Mouse (Mus musculus) cerebellum, adult 11 months (tissue): ENCODE measurements around the gene 1600014C23Rik.

Source experiments
- DNase-seq: peaks from one replicate; pipeline ENCODE4 v3.0.0; 2022

1600014C23Rik gene

DNA sequence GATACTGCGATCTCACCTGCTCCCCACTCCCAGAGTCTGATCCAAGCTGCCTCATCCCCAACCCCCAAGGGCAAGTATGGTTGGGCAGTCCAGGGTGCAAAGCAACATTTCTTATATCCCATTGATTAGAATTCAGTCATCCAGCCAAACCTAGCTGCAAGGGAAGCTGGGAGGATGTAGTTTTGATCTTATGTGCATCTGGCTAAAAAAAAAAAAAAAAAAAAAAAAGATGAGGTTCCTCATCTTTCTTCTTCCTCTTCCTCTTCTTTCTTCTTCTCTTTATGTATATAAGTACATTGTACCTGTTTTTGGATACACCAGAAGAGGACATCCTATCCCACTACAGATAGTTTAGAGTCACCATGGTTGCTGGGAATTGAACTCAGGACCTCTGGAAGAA, 17.7 kb upstream of the 1600014C23Rik start:
- DNase-seq: no peak

DNA sequence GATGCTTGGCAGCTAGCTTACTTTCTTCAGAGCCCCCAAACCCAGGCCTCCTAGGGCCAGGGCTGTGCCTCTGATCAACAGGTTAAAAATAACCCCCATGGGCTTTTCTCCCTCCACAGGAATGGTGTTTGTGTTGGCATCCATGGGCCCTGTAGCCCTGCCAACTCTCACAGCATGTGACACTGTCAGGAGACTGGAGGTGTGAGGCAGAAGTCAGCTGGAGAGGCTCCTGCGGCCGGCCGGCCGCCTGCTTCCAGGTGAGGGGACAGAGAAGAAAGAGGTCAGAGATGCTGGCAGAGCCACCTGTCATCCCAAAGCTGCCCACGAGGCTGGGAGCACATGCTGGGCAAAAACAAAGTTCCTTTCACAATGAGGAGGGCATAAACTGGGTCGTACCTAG, 15.5 kb upstream of the 1600014C23Rik start:
- peak; percentile 52 for DNase-seq

DNA sequence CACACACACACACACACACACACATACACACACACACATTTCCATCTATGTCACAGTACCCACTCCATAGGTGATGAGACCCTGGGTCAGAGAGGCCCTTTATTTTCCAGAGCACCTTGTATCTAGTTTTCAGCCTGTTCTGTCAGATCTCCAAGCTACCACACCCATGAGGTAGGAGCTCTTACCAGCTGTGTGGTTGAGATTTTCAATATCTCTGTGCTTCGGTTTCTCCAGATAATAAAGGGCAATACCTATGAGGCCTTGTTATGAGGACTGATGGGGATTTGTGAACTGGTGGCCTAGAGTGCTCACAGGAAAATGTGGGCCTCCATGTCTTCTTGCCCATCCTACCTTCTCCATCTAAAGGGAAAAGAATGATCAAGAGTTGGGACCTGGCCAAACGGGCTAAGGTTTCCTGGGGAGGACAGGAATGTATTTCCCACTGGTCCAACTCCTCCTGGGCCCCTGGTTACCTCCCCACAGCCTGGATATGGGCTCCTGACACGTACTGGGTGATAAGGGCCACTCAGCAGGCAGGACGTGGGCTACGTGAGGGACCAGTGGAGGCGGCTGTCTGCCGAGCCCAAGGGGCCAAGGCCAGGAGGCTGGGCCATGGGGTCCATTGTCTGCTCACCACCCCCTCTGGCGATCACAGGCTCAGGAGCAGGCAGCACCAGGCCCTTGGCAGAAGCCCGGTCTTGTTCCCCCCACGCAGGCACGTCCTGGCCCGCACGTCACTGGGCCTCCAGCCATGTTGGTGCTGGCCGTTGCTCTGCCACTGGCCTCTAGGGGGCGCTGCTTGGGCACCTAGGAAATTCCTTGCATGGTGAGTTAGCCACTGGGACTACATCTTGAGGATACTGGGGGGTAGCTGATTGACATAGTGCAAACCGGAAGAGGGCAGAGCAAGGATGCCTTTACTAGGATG, 14.5 kb upstream of the 1600014C23Rik start:
- DNase-seq: peak; percentile 59

DNA sequence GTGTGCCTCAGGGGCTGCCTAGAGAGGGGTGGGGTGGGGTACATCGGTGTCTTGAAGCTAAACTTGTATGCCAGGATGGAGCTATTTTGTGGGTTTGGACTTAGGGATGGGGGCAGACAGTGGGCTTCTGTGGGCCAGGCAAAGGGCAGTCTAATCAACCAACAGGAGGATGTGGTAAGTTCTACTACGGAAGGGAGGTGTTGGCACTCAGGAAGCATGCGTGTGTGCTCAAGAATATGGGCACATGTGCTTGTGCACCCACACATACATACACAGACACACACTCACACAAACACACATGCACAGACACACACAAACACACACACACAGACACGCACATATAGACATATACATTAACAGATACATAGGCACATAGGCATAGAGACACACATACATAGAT, 13.6 kb upstream of the 1600014C23Rik start:
- DNase-seq: no peak

DNA sequence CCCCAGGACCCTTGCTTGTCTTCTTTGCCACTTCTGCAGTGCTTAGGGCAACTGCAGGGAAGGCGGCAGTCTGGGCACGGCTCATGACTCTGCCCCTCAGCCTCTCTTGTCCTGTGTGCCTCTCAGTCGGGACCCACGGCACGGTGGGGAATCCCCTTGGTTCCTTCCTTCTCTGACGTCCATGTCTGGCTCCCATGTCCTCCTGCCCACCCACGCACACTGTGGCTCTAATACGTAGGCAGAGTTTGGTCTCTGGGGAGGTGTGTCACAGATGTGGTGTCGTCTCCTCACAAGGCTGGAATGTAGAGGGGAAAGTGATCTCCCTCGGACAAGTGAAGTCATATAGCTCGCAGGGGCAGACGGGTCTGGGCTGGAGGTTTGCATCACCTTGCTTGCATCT, 13.1 kb upstream of the 1600014C23Rik start:
- DNase-seq: no peak

DNA sequence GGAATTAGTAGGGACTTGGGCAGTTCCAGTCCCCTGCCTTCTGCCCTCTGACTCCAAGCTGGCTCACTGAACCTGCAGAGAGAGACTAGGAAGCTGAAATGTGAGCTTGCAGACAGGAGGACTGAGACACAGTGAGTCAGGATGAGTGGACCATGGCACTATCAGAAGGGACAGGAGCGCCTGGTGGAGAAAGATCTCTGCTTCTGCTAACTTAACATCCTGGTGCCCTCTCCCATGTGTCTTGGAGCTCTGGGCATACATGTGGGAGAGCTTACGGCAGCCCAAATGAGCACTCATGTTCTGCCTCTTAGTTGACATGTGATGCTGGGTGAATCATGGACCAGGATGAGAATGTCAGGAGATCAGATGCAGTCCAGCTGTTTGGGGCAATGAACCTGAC, 12.0 kb upstream of the 1600014C23Rik start:
- no peak for DNase-seq

DNA sequence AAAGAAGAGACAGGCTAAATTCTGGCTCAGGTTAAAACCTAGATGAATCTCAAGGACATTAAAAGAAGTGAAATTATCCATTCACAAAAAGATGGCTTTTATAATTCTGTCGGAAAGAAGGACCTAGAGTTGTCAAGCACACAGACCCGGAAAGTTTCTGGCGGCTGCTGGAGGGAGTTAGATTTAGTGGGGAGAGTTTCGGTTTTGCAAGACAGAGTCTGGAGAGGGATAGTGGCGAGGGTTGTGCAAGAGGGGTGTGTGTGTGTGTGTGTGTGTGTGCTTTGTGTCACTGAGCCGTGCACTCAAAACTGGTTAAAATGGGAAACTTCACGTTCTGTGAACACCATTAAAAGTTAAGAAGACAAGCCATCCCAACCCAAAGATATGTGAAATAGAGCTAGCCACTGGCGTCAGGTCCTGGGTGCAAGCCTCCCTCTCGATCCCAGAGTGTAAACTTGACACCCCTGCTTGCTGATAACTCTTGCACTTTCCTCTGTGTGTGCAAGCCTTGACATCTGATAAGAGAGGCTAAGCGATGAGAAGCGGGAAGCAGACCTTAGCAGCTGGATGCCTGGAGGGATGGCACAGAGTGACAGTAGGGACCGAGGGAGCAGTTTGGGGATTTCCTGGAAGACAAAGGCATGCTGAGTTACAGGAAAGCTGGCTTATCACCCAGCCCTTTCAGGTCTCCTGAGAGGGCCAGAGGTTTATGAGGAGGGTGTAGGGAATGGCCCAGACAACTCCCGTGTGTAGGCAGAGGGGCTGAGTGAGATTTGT, 8.9 kb upstream of the 1600014C23Rik start:
- DNase-seq: no peak

DNA sequence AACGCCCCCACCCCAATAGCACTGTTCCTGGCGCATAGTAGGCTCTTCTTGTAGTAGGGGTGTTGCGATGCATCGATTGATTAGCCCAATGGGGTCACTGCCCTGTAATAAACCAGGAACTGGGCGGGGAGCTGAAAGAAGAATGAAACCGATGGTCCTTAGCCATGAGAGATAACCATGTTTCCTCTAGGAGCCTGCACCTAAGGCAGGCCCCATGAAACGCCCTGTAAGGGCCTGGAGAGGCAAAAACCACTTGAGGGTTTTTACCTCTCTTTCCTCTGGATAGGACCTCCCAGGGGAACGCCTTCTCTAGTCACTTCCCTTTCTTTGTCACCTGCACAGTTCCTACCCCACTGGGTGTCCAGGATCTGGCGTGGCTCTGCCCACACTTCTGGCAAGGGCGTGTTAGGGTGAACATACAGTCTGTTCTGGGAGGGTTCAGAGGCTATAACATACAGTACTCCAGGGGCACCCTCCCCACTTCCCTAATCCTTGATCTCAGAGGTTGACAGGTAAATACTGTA, 3.5 kb upstream of the 1600014C23Rik start:
- DNase-seq: peak; percentile 33

DNA sequence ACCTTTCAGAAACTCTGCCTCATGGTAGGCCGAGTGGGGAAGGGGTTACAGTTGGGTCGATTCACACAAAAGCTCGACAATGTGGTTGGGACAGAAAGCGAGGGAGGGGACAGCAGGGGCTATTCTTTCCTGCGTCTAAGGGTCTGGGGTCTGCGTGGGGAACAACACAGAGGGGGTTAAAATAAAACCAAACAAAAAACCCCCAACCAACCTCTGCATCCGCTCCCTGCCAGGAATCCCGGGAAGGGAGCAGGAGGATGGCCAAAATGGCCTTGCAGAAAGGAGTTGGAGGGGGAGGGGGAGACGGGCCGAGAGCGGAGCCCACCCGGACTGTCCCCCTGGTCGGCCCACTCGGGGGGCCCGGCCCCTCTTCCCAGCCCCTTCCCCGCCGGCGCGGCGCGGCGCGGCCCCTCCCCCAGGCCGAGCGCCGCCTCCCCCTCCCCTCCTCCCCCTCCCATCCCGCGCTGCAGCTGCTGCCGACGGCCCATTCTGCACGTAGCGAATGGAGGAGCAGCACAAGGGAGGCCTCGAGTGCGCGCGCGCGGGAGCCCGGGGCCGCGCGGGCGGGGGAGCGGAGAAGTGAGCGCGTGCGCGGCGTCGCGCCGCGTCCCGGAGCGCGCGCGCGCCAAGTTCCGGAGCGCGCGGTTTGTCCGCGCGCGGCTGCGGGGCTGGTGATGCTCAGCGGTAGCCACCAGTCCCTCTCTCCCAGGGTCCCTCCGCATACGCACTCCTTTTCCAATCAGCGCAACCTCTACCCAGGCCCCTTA, 2.9 kb upstream of the 1600014C23Rik start:
- DNase-seq: peak; percentile 91

DNA sequence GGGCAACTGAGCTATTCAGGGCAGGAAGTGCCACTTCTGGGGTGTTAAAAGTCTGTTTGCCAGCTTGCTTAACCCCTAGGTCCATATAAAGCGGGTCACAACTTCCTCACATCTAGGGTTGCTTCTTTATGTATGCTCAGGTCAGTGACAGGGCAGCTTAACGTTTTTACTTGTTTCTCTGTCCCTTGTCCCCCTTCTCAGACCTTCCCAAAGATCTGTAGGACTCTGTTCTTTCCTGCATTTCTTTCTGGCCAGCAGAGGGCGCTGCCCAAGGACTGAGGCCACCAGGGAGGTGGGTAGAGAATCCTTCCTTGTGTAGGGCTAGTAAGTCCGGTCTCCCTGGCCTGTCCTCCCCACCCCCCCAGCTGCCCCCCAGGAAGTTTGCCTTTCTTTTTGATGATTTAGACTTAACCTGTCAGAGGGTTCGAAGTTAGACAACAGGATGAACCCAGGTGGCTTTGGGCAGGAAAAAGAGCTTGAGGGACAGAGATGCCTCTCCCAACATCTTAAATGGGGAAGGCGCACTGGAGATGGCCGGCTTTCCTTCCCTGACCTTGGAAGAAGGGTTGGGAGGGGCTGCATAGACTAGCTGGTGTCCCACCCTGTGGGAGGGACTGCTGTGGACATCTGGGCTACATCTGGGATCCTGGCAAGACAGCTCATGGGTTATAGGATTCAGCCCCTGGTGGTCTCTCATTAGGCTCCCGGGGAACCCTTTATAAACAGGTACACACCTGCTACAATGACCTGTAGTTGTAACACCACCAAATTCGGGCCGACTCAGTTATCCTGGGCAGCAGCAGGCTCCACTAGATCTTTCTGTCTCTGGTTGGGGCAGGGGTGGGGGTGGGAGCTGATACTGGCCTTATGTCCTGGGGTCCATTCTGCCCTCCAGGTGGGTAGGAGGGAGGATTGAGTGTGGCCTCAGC, 2.0 kb upstream of the 1600014C23Rik start:
- DNase-seq: peak; percentile 82

DNA sequence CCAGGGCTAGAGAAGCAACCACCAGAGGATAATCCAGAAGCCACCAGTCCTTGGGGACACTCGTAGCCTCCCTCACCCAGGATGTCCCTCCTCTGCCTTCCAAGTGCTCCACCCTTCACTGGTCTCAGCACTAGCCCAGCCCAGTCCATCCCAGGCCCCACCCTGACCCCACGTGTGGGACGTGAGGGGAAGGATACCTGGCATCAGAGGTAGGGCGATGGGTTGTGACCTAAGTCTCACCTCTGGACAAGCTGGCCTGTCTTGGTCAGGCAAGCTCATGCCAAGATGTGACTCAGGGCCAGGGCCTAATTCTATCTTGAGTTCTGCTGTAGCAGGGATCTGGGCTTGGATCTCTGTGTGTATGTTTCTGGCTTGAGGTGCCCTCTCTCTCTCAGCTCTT, 1.2 kb upstream of the 1600014C23Rik start:
- DNase-seq: no peak

DNA sequence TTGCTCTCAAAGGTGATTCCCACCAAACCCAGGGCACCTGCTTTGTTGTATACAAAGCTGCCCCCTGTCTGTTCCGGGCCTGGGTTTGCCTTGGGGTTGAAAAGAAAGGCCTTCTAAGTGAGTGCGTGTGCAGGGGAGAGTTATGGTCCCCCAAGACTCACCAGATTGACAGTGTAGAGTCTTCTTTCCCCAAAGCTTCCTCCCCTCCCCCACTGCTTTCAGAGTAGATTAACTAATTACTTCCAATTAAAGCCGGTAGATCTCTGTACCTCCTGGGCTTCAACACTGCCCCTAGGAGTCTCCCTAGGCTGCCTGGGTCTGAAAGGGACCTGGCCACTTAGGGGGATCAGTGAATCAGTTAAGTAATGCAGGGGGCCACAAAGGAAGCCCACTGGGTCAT, 689 bp upstream of the 1600014C23Rik start:
- DNase-seq: no peak

DNA sequence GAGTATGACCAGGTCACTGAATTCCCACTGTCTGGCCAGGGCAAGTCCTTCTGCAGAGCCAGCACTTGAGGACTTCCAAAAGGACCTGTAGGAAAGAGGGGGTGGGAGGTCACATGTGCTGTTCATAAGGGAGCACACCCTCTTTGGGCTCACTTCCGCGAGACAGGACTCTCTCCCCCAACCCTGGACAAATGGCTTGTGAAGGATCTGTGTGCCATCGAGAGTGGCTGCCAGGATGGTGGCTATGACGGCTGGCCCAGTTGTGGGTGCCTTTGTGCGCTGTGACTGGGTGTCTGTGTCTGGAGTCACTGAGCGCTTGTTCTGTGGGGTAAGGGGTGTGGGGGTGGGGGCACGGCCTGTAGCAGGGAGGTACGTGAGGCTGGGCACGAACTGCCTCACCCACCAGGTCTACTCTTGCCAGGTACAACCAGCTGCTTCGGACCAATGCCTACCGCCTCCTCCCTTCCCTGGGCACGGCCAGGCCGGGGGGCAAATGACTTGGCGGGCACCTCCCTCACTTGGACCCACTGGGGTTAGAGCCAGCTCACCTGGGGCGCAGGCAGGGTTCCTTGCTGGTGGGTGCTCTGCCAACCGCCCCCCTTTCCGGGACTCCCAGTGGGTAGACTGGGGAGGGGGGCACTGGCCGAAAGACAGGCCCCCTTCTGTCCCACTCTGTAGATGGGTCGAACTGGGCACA, 458 bp downstream of the 1600014C23Rik start:
- DNase-seq: peak; percentile 36

DNA sequence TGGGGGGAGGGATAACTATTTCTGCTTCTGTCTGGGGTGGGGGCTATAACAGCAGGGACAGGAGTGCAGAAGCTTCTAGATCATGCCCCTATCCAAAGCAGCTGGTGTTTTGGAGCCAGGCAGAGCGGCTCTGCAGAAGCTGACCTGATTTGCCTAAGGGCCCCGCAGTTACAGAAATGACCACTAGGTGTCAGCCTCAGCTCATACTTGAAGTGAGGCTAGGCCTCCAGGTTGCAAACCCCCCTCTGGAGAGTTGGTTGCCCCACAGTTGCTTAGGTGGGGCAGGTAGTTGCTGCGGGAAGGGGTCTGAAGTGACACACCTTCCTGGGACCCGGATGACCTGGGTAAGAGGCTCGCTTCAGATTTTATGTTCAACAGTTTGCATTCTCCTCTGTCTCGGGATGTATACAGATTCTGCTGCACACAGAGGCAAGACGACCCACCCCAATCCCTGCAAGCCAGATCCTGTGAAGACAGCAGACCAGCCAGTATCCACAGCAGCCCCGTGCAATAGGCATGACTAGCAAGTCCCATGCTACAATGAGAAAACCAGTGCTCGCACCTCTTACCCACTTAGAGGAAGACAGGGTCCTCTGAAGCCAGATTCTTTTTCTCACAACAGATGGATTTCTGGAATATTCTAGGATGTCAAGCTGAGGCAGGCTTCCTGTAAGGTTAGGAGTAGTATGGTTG, 2.3 kb downstream of the 1600014C23Rik start:
- DNase-seq: peak; percentile 86

DNA sequence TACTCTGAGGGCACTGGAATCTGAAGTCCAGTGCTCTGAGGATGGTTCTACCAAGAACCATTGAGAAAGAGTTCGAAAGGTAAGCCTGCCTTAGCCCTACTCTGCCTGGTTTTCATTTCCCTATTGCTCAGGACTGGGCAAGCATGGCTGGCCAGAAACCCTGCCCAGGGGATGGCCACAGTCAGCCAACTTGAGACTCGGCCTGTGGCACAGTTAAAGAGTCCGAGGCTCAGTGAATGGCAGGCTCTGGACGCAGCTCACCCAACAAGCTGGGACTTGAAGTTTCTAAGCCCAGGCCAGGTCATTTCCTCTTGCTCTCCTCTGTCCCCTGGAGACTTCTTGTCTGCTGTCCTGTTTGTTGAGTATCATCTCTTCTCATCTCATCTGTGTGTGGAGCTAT, 2.9 kb downstream of the 1600014C23Rik start:
- no peak for DNase-seq

DNA sequence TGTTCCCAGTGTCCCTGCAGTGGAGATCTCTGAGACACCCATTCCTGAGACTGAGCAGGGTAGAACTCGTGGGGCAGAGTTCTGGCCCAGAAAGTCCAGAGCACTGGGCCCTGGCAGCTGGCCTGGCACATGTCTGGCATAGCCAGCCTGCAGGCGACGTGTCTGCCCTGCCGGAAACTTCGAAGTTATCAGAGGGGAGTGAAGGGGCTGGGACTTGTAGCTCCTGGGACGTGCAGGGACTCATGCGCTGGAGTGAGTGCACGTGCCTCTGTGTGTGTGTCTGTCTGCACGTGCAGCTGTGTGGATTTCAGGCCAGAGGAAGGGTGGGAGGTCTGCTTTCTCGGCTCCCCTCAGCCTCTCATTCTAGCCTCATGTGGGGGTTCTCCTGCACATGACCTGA, 4.3 kb downstream of the 1600014C23Rik start:
- no peak for DNase-seq

DNA sequence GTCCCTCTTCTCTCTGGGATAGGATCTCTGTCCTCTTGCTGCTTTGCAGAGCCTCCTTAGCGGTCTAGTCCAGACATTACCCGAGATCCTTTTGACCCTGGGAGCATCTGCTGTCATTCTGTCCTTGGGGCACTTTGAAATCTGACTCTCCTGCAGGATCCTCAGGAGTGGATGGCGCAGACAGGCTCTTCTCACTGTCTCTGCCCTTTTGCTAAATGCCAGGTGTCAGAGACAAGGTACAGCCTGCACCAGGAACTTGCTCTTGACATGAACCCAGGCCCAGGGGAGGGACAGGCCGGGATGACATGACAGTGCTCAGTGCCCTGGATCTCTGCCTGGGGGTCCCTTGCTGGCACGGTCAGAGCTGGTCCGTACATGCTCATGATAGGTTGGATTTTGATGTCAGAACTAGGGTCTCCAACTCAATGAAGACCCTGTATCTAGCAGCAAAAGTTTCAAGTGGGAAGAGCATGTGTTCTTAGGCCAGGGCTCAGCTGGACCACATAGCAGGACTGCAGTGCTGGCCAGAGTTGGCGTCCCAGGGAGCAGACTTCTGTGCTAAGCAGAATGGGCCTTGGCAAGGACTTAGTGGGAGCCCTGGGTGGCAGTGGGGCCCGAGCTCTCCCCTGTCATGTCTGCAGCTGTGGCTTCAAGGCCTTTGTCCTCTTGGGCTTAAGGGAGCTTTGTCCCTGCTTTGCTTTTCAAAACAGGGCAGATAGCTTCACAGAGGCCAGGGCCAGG, 5.5 kb downstream of the 1600014C23Rik start:
- no peak for DNase-seq

DNA sequence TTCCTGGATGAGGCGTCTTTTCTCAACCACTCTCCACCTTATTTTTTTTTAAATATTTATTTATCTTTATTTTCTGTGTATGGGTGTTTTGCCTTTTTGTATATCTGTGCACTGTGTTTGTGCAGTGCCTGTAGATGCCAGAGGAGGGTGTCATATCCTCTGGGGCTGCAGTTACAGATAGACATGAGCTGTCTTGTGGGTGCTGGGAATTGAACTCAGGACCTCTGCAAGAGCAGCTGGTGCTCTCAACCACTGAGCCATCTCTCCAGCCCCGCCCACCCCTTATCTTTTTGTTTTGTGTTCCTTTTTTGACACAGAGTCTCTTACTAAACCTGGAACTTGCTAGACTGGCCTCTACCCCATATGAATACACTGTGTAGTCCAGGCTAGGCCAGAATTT, 6.2 kb downstream of the 1600014C23Rik start:
- no peak for DNase-seq

DNA sequence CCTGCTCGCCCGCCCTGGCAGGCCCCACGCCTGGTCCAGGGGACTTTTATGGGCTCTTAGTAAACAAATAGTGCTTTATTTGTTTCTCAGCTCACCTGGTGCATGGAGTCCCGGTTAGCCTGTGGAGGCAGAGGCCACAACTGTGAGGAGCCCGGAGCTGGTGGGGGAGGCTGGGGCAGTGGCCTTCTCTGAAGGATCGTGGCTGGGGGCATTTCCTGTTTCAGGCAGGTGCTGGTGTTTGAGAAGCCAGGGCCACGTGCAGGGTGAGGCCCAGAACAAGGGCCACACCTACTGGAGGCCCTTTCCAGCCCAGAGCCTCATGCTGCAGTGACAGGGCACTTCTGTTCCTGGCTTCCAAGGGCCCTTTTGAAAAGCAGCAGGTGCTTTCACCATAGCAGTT, 7.4 kb downstream of the 1600014C23Rik start:
- no peak for DNase-seq

DNA sequence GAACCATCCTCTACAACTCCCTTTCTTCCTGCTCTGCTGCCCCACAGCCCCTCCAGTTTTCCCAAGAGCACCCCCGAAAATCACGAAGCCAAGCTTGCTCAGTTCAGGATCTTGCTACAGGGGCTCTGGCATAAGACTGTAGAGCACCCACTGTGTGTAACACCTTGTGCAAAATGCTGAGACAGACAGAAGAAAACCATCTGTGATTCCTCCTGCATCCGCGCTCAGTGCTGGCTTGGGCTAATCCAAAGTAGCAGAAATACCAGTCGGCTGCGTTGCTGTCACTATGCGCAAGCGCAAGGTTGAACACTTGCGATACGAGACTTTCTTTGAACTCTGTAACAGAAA, 9.1 kb downstream of the 1600014C23Rik start:
- no peak for DNase-seq
